Mouse (Mus musculus) left cerebral cortex, postnatal 25 days (tissue): ENCODE measurements around the gene Tapbp. TPM values are rescaled to one million over a fixed set of nuclear protein-coding genes. Genes with fewer than 3 reads are reported as not detected.
"Not testable (repeated sequence)": the region's sequence is repeated elsewhere in the genome, so short reads cannot be mapped to it uniquely, and the experiment has no call there.

Experiments
- DNase-seq, 2 experiments: peaks; one replicate each; pipeline ENCODE4 v3.0.0; 2022; ENCODE audit warnings: low spot score in 2 of 2, mixed read lengths in 1 of 2
- intact Hi-C: fragments of 180-260 bp; cut with DNase I; formaldehyde crosslinking; loops from one replicate; pipeline ENCODE4 v1.15.1; 2025
- total RNA-seq, 2 experiments: library from RNA; stranded (reverse); gene quantifications; 2 replicates each; pipeline ENCODE4 v1.2.3; 2021

Gene Tapbp
- total RNA-seq, 2 experiments from 2014 or later: 32.7 to 37.7 TPM

- DNase-seq: no peak
- intact Hi-C loops: no loop called here
These were observed 13.2 kb upstream of the Tapbp start for GRCm38 (mm10) chr17:33902491-33902890.

DNA sequence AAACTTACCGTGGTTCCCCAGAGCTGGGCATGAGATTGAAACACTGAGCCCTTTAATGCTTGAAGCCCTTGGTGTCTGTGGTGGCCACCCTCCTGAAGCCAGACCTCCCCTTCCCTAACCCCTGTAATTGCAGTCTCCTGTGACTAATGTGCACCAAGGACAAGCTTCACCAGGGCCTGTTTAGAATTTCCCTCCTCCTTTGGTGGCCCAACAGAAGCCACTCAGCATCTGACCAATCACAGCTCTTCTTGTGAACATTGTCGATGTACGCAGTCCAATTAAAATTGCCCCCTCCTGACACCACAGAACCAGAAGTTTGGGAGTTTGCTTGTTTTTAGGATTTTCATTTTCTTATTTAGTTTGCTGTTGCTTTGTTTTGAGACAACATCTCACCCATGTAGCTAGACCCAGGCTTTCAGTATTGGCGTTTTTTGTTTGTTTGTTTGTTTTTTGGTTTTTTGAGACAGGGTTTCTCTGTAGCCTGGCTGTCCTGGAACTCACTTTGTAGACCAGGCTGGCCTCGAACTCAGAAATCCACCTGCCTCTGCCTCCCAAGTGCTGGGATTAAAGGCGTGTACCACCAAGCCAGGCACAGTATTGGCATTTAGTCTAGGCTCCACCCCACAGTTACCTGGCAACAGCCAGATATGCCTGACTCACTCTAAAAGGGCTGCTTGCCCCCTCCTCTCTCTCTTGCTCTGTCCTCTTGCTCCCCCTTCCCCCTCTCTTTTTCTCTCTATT lies 11.6 kb upstream of the Tapbp start:
- intact Hi-C loops, DNase-seq: not testable (repeated sequence)

DNA sequence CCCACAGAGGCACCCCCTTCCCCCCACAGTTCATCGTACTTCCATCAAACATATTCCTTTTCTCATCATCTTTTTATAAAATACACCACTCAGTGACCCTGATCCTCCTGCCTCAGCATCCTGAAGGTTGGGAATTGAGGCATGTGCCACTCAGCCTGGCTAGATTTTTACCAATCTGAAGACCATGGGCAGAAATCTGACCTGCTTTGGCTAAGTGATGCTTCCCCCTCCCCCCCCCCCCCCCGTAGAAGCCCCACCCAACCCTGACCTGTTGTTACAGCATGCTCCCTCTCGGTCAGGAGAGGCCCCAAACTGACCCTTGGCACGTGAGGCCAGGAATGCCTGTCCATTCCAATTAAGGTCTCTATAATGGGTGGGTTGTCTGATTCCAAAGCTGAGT lies 10.9 kb upstream of the Tapbp start, which contains the start of gene Platr17:
Platr17 (plus strand) TSS at position 301 of the 400 bp plus-strand sequence.
- intact Hi-C loops, DNase-seq: not testable (repeated sequence)

DNA sequence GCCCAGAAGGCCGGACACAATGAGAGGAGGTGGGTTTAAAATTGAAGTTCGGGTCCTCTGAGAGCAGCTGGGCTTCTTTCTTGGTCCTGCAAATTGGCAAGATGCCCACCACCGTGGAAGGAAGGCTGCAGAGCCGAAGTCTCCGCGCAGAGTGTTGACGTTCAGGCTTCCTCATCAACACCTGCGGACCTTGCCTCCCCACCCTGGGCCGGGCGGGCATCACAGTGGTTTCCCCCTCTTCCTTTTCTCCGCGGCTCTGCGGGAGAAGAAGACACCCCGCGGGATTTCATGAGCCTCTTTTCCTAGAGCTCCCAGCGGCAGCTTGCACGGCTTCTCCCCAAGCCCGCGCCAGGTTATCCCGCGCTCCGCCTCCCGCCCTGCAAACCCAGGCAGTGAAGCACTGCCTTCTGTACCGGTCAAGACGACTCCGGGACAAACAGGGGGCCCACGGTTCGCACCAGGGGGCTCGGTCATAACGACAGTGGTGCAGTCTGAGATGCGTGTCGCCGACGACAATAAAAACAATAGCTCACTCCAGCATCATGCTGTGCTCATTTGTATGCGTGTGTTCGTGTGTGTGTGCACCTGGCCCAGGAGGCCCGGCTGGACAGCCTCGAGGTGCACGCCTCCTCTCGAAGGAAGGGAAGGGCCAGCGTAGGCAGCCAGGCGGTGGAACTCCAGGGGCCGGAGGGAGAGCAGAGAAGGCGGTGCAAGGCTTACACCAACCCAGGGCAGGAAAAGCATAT lies 7.2 kb upstream of the Tapbp start:
- intact Hi-C loops: no loop called here
- DNase-seq: peak in 1 of 2 experiments; percentile 52

DNA sequence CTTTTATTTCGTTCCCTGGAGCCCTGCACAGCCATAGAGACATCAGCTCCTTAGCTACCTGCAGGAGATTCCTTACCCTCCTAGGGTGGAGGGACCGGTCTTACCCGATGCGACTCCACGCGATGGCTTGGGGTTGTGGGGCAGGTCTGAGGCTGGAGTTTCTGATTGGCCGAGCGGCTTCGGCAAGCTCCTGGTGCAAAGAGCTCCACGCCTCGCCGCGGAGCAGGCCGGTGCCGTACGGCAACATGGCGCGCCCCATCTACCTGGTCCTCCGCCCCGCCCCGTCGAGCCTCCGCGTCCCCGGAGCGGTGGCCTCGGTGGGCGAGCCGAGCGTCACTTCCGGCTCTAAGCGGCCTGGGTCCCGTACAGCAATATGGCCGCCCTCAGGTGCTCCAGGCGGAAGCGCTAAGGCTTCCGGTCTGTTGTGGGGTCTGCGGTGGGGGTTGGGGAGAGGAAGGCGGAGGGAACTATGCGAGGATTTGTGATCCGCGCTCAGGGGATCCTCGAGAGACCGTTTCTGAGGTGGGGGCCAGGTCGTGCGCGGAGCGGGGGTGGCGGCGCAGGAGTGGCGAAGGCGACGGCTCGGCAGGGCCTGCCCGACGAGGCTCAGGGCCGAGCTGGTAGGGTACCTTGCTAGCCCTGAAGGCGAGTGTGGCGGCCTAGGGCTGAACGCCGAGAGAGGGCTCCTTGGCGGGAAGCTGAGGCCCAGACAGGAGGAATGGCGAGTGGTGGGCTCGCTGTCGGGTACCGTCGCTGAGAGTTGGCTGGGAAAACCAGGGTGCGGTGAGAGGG lies 6.4 kb upstream of the Tapbp start, which contains the start of gene Daxx:
Daxx (plus strand) TSS at position 338 of the 792 bp plus-strand sequence.
- peak; percentile 99 for DNase-seq
- intact Hi-C loops: no loop called here

GRCm38 (mm10) chr17:33909869-33910250 lies 5.8 kb upstream of the Tapbp start:
- DNase-seq: peak in 1 of 2 experiments; percentile 42
- intact Hi-C loops: no loop called here

GRCm38 (mm10) chr17:33910346-33911051 lies 5.2 kb upstream of the Tapbp start:
- intact Hi-C loops: no loop called here
- DNase-seq: no peak

GRCm38 (mm10) chr17:33911052-33911812 lies 4.5 kb upstream of the Tapbp start:
- DNase-seq: no peak
- intact Hi-C loops: no loop called here

- DNase-seq: no peak
- intact Hi-C loops: no loop called here
These were observed 3.8 kb upstream of the Tapbp start for GRCm38 (mm10) chr17:33911813-33912414.

GRCm38 (mm10) chr17:33913264-33913663 lies 2.4 kb upstream of the Tapbp start:
- no peak for DNase-seq
- intact Hi-C loops: no loop called here

GRCm38 (mm10) chr17:33913905-33914304 lies 1.8 kb upstream of the Tapbp start:
- intact Hi-C loops: no loop called here
- no peak for DNase-seq

DNA sequence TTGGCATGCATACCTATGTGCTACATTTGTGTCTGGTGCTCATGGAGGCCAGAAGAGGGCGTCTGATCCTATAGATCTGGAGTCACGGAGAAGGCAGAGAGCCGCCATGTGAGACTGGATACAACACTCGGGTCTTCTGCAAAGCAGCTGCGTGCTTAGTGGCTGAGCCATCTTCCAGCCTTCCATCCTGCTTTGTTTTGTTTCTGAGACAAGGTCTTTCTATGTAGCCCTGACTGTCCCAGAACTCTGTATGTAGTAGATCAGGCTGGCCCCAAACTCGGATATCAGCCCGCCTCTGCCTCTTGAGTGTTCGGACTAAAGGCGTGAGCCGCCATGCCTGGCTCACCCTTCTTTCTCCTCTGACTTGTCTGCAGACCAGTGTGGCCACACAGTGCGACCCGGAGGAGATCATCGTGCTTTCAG lies 719 bp upstream of the Tapbp start:
- DNase-seq: no peak
- intact Hi-C loops: no loop called here

- no peak for DNase-seq
- intact Hi-C loops: no loop called here
These were observed 595 bp downstream of the Tapbp start for GRCm38 (mm10) chr17:33916294-33916693.

GRCm38 (mm10) chr17:33916847-33917655 lies 1.4 kb downstream of the Tapbp start:
- no peak for DNase-seq
- intact Hi-C loops: no loop called here

DNA sequence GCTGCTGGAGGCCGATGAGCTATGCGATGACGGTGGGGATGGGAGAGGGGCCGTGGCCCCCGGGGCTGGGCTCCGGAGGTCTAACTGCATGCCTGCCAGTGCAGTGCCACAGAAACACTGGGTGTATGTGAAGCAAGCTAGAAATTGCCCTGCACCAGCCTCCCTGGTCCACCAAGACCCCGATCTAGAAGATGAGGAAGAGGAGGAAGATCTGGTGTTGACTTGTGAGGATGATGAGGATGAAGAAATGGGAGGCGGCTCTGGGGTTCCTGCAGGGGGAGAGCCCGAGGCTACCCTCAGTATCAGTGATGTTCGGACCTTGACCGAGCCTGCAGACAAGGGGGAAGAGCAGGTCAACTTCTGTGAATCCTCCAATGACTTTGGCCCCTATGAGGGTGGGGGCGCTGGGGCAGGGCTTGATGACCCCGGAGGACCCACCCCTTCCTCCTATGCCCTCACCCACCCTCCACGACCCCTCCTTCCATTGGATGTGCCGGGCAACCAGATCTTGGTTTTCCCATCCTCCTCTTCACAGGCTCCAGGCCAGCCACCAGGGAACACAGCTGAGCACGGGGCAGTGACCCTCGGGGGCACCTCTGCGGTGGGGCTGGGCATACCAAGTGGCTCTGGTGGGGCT lies 2.1 kb downstream of the Tapbp start:
- no peak for DNase-seq
- intact Hi-C loops: no loop called here

DNA sequence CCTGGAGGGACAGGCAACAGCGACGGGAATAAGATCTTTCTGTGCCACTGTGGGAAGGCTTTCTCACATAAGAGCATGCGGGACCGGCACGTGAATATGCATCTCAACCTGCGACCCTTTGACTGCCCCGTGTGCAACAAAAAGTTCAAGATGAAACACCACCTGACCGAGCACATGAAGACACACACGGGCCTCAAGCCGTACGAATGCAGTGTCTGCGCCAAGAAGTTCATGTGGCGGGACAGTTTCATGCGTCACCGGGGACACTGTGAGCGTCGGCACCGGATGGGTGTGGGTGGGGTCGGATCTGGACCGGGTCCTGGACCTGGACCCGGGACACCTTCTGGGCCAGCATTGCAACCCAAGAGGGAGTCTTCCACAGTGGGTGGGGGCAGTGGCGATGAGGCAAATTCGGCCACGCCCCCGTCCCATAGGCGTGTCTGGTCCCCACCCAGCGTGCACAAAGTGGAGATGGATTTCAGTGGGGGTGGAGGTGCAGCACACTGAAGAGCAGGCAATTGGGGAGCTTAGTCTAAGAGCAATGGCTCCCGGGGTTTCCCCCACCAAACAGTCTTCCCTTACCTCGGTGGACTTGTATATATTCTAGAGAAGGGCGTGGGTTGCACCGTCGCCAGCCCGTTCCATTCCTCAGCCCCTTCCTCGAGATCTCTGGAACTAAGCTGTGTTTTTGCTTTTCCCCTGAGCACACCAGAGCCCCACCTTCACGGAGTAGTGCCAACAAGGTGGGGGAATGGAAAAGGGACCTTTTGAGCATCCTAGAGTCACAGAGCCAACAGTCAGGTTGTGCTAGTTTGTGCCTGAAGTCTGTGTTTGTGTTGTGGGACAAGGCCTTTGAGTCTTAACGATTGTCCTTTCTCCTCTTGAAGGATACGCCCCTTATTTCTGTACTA lies 2.8 kb downstream of the Tapbp start:
- DNase-seq: no peak
- intact Hi-C loops: no loop called here
